Mouse (Mus musculus) G1E (cell line): ENCODE data around the gene Anxa11.

Experiments used
- CTCF ChIP-seq: IDR thresholded peaks from 2 replicates; pipeline ENCODE4 v1.5.1; 2012; ENCODE audit warnings: low read depth, low read length, inconsistent platforms, mixed read lengths
- GATA1 ChIP-seq: IDR thresholded peaks from 2 replicates; pipeline ENCODE4 v1.6.1; 2012; ENCODE audit warnings: borderline replicate concordance, low read length, inconsistent platforms, mixed read lengths
- GATA2 ChIP-seq: IDR thresholded peaks from 2 replicates; pipeline ENCODE4 v1.6.1; 2012; ENCODE audit warnings: low read depth, low read length, inconsistent platforms, borderline replicate concordance
- POLR2AphosphoS5 ChIP-seq: IDR thresholded peaks from 2 replicates; pipeline ENCODE4 v1.6.1; 2012; ENCODE audit warnings: low read depth, low read length, inconsistent platforms; ENCODE audit not compliant: insufficient replicate concordance
- TAL1 ChIP-seq: conservative IDR thresholded peaks from 2 replicates; pipeline ENCODE4 v1.6.1; 2012; ENCODE audit warnings: low read depth, low read length, inconsistent platforms, mixed read lengths

GRCm38 (mm10) chr14:25868706-25869105, 26.8 kb downstream of the Anxa11 start:
- no peak for TF ChIP-seq CTCF
- no peak for TF ChIP-seq TAL1
- no peak for TF ChIP-seq GATA1
- TF ChIP-seq GATA2, result no peak
- no peak for TF ChIP-seq POLR2AphosphoS5
